Mouse (Mus musculus) urinary bladder, adult 18-20 months (tissue): ENCODE results near the gene Sgsm1.

Source experiments
- DNase-seq, 2 experiments: peaks; one replicate each; pipeline ENCODE4 v3.0.0; 2022; ENCODE audit warnings: low spot score in 2 of 2, mixed read lengths in 2 of 2

Sgsm1 gene

DNA sequence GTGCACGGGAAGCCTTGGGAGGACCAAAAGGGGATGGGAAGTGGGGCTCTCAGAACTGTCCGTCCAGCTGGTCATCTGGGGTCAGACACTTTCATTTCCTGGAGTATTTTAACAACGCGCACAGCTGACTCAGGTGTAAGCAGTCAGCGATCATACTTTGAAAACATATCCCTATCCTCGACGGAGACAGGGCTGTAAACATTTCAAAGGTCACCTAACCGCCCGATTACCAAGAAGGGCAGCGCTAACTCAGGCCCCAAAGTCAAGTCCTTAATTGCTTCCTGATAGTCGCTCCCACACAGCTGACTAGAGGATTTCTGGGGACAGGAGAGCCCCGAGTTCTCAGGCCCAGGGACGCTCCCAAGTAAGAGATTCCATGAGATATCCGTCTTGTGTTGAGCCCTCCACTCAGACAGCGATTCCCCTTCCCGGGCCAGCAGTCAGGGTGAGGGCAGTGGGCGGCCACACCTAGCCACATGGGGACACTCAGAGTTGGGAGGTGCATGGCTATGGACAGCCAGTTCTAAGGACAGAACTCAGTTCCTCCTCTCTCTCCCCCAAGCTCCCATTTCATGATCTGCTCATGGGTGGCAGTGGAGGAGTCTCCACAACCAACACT is 91.9 kb downstream of the Sgsm1 start:
- DNase-seq: no peak

DNA sequence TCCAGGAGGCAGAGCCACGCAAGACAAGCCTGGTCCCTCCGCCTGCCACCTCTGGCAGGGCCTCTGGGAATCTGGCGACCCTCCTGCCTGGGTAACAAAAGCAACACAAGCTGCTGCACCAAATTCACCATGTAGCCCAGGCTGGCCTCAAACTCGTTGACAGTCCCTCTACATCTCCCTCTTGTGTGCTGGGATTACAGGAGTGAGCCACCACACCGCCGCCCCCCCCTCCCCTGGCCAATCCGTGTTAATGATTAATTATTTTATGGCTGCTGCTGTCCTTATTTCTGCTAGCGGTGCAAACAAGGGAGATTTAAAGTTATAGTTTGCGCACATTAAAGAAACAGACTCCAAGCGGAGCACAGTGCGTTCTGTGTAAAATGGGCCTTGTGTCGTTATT is 93.5 kb downstream of the Sgsm1 start:
- DNase-seq: no peak

- no peak for DNase-seq
Measured at GRCm38 (mm10) chr5:113216328-113216960, 94.1 kb downstream of the Sgsm1 start.

- DNase-seq: no peak
Measured at GRCm38 (mm10) chr5:113215610-113216011, 95.0 kb downstream of the Sgsm1 start.

- no peak for DNase-seq
Measured at GRCm38 (mm10) chr5:113214455-113214854, 96.1 kb downstream of the Sgsm1 start.

DNA sequence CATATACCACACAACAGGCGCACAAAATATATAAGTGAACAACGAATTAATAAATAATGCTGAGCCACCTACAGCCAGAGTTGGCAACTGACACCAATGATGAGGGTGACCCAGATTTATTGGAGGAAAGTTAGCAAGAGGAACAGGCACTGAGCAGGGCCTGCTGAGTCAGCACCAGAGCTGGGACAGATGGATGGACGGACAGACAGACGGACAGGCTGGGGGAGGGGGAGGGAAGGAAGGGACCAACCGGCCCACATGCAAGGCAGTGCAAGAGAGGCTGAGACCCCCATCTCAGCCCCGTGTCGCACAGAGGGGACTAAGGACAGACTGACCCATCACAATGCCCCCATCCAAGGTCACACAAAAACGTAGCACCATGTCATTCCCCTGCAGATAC is 96.5 kb downstream of the Sgsm1 start:
- DNase-seq: no peak

GRCm38 (mm10) chr5:113212156-113212835 is 98.3 kb downstream of the Sgsm1 start:
- DNase-seq: no peak

GRCm38 (mm10) chr5:113210314-113210713 is 100.3 kb downstream of the Sgsm1 start:
- no peak for DNase-seq

DNA sequence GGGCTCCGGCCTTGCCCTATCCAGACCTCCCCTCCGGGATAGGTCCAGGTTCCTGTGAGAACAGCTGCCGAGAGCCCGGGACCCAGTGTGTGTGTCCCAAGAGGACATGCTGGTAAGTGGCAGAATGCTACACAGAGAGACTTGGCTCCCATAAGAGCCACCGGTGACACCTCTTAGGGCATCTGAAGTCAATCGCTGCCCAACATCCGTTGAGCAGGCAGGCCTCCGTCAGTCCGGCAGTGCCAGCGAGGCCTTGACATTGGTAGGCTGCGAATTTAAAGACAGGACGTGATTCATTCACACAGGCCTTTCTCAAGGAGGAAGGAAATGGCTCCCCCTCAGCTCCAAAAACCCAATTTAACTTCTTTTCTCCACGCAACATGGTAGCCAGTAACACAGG is 100.7 kb downstream of the Sgsm1 start:
- no peak for DNase-seq

- no peak for DNase-seq
Measured at GRCm38 (mm10) chr5:113209401-113209750, 101.2 kb downstream of the Sgsm1 start.

GRCm38 (mm10) chr5:113208622-113209400 is 101.8 kb downstream of the Sgsm1 start:
- DNase-seq: peak in 1 of 2 experiments; percentile 84

GRCm38 (mm10) chr5:113208048-113208447 is 102.5 kb downstream of the Sgsm1 start:
- DNase-seq: no peak

GRCm38 (mm10) chr5:113206670-113207352 is 103.8 kb downstream of the Sgsm1 start:
- DNase-seq: no peak

GRCm38 (mm10) chr5:113204193-113204592 is 106.4 kb downstream of the Sgsm1 start:
- DNase-seq: no peak

- DNase-seq: no peak
Measured at GRCm38 (mm10) chr5:113199772-113200134, 110.8 kb downstream of the Sgsm1 start.

DNA sequence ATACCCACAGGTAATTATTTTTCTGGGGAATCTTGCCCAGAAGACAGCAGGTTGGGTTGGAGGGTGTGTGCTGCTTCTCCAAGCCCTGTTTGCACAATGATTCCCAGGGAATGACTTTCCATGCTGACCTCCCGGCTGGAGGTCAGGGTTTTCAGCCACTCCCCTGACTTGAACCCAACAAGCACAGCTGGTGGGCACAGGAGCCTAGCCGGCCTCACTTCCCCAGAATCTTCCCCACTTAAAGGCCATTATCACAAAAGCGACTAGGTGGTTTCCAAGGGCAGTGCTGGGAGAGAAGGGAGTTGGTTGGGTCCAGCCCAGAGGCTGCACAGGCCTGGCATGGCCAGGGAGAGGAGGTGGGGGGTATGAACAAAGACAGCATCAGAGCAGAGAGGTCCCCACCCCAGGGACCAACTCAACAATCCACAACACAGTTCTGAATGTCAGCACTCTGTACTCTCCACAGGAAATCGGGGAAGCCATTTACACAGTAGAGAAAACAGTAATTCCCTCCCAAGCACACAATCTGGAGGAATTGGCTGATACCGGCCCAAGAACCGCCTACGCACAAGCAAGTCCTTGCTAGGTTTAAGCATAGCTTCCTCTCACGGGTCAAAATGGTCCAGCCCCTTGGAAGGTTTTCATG is 111.3 kb downstream of the Sgsm1 start:
- no peak for DNase-seq

DNA sequence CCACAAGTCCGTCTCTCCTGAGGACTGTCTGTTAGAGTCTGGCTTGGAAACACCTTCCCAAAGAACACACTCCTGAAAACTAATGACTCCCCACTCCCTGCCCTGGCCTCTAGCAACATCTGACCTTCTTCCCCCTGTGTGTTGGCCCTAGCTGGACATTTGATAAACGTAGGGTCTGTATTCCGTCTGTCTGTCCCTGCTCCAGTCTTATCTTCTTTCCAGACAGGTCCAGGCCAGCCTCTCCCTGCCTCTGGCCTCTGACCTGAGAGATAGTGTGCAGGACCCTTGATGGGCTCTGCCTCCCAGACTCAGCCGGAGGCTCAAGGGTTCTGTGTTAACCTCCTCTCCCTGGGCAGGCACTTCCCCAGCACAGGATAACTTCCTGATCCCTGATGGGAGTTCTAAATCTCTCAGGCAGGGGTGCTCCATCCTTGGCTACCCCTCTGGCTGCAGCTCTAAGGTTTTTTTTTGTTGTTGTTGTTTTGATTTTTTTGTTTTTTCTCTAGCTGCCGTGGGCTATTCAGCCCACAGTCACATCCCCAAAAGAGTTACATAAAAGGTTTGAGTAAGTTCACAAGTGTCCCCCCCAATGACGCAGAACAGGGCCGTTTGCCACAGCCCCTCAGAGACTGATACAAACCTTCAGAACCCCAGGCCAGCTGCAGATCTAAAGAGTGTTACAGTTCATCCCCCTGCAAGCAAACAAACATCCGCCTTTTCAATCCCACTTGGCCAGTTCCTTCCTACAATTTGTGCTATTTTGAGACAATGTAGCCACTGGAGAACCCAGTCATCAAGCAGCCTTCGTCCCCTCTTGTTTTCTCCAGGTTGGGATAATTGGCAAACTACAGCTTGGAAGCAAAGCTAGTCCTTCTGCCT is 113.4 kb downstream of the Sgsm1 start:
- no peak for DNase-seq

GRCm38 (mm10) chr5:113195907-113196306 is 114.7 kb downstream of the Sgsm1 start:
- no peak for DNase-seq

GRCm38 (mm10) chr5:113195451-113195850 is 115.1 kb downstream of the Sgsm1 start:
- DNase-seq: no peak

DNA sequence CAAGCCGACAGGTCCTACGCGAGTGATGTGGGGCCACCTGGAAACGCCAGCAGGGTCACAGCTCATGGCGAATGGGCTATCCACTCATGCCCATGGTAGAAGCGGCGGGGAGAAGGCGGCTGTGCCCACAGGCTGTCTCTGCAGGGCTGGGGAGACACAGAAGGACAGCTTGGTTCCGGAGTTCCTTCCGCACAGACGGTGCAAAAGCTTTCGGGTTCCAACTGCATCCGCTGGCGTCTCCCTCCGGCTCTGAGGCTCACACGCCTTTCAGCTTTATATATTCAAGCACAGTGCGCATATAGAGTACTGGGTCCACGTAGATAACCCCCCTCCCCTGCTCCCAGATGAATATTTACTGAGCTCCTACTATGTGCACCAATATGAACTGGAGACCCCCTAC is 116.8 kb downstream of the Sgsm1 start:
- DNase-seq: no peak
